Mouse (Mus musculus) myocyte (in vitro differentiated cells): Measurements from ENCODE around the gene Npas1. TPM values are rescaled to one million over a fixed set of nuclear protein-coding genes. Genes with fewer than 3 reads are reported as not detected.
A peak's percentile ranks its signal among the peaks of the same experiment; 100 is the strongest.

Source experiments
- H3K27me3 ChIP-seq: one replicate; pipeline ENCODE4 v1.6.1; 2011; ENCODE audit not compliant: control insufficient read depth, insufficient read depth, insufficient read length
- H3K36me3 ChIP-seq: one replicate; pipeline ENCODE4 v1.6.1; 2011; ENCODE audit not compliant: control insufficient read depth, insufficient read depth
- H3K4me2 ChIP-seq: one replicate; pipeline ENCODE4 v1.6.1; 2011; ENCODE audit warnings: low read depth, control low read depth
- H3K4me3 ChIP-seq: one replicate; pipeline ENCODE4 v1.5.1; 2011; ENCODE audit warnings: mild to moderate bottlenecking, control low read depth, moderate library complexity
- H3K79me2 ChIP-seq: one replicate; pipeline ENCODE4 v1.6.1; 2011; ENCODE audit not compliant: control insufficient read depth, insufficient read depth
- H3ac ChIP-seq: one replicate; pipeline ENCODE4 v1.6.1; 2011; ENCODE audit not compliant: control insufficient read depth, insufficient read length
- CEBPB ChIP-seq: IDR thresholded peaks from 2 replicates; pipeline ENCODE4 v1.6.1; 2011; ENCODE audit warnings: mild to moderate bottlenecking, moderate library complexity; ENCODE audit not compliant: poor library complexity, insufficient read depth, severe bottlenecking
- E2F4 ChIP-seq: IDR thresholded peaks from one replicate; pipeline ENCODE4 v1.6.1; 2011; ENCODE audit warnings: mild to moderate bottlenecking, control low read depth, moderate library complexity; ENCODE audit not compliant: insufficient read depth
- MAX ChIP-seq: IDR thresholded peaks from one replicate; pipeline ENCODE4 v1.6.1; 2011; ENCODE audit warnings: low read depth, mild to moderate bottlenecking, control low read depth
- MYOD1 ChIP-seq, 3 experiments: IDR thresholded peaks; one replicate each; pipeline ENCODE4 v1.6.1; 2011; ENCODE audit warnings: control low read depth in 2 of 3, low read depth in 2 of 3, mild to moderate bottlenecking in 2 of 3, moderate library complexity in 1 of 3; ENCODE audit not compliant: insufficient read length in 2 of 3, control insufficient read depth in 1 of 3
- MYOG ChIP-seq, 3 experiments: IDR thresholded peaks; one replicate each; pipeline ENCODE4 v1.6.1; 2011; ENCODE audit warnings: control low read depth in 2 of 3, low read depth in 2 of 3, mild to moderate bottlenecking in 2 of 3; ENCODE audit not compliant: insufficient read length in 2 of 3, control insufficient read depth in 1 of 3, insufficient read depth in 1 of 3
- POLR2A ChIP-seq: IDR thresholded peaks from one replicate; pipeline ENCODE4 v1.6.1; 2011; ENCODE audit warnings: low read depth, mild to moderate bottlenecking, control low read depth, moderate library complexity; ENCODE audit not compliant: insufficient read length
- POLR2AphosphoS2 ChIP-seq: IDR thresholded peaks from one replicate; pipeline ENCODE4 v1.6.1; 2011; ENCODE audit warnings: low read depth, control low read depth; ENCODE audit not compliant: insufficient read length
- REST ChIP-seq: IDR thresholded peaks from one replicate; pipeline ENCODE4 v1.6.1; 2011; ENCODE audit warnings: mild to moderate bottlenecking, control low read depth, moderate library complexity; ENCODE audit not compliant: insufficient read depth, insufficient read length
- SRF ChIP-seq: IDR thresholded peaks from one replicate; pipeline ENCODE4 v1.6.1; 2011; ENCODE audit warnings: low read depth; ENCODE audit not compliant: control insufficient read depth, insufficient read length
- TCF12 ChIP-seq: IDR thresholded peaks from one replicate; pipeline ENCODE4 v1.6.1; 2011; ENCODE audit warnings: mild to moderate bottlenecking, control low read depth; ENCODE audit not compliant: poor library complexity, insufficient read depth, severe bottlenecking
- TCF3 ChIP-seq: IDR thresholded peaks from one replicate; pipeline ENCODE4 v1.6.1; 2011; ENCODE audit warnings: low read depth, control low read depth; ENCODE audit not compliant: insufficient read length
- USF1 ChIP-seq: IDR thresholded peaks from one replicate; pipeline ENCODE4 v1.6.1; 2011; ENCODE audit warnings: low read depth, mild to moderate bottlenecking, control low read depth, moderate library complexity
- polyA plus RNA-seq: library from polyadenylated mRNA; unstranded; fragments of >200 nt; fragmentation: generic; extraction: Trizol; gene quantifications from one replicate; pipeline ENCODE4 v1.2.1, GENCODE M21; 2012; ENCODE audit warnings: missing spikeins

Npas1 gene
- polyA plus RNA-seq, 1 experiment: 0.18 TPM

DNA sequence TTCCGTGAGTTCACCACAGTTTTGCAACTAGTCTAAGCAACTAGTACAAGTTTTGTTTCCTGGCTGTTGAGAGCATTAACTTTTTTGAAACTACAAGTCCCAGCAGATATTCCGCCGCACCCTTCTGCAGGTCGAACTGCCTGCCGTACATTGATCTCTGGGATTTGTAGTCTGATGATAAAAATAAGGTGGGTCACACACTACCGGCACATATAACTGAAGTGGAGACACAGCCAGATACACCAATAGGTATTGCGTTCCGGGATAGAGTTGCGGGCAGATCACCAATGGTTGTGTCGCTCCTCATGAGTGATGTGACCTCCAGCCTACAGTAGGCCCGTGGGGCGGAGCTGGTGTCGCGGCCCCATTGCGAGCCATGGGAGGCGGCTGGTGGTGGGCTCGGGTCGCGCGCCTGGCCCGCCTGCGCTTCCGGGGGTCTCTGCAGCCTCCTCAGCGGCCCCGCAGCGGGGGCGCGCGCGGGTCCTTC lies 24.9 kb downstream of the Npas1 start, which contains the start of gene Tmem160:
Tmem160 (plus strand) TSS at position 193 of the 487 bp plus-strand sequence.
- Histone ChIP-seq H3K4me3 (peak within 1 kb of the TSS; percentile 43), H3K36me3 (no peaks in the 10 kb centered on the region), H3ac (peak within 1 kb of the TSS; percentile 22), H3K27me3 (no peaks in the 10 kb centered on the region), H3K79me2 (no peaks in the 10 kb centered on the region), H3K4me2 (peak within 1 kb of the TSS; percentile 92)
- TF ChIP-seq SRF (no peak), TCF12 (no peak), POLR2A (peak; percentile 39), MYOG (IDR thresholded peaks at IDR 0.05; ENCODE audit: control insufficient read depth in 1 of 3, insufficient read depth in 1 of 3, insufficient read length in 2 of 3, low read depth in 2 of 3) (no peak), REST (no peak), MYOD1 (IDR thresholded peaks at IDR 0.05; ENCODE audit: control insufficient read depth in 1 of 3, insufficient read length in 2 of 3, low read depth in 2 of 3) (no peak), E2F4 (no peak), MAX (no peak), POLR2AphosphoS2 (no peak)

DNA sequence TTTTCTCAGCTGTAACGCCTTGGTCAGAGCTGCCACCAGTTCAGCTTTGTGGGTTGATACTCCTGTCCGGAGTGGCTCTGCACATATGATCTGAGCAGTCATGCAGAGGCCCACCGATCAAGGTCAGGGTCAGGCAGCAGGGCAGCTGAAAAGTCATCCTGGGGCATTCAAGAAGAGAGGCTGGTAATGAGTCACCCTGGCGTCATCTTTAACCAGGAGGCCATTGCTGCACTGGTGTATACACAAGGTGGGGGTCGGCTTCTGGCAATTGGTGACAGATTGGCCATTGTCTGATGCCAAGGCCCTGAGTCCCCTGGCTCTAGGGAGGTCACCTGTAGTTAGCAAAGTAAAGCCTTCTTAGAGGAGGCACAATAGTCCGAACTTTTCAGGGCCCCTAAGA lies 25.9 kb downstream of the Npas1 start:
- H3ac ChIP-seq: no peak overlapping the region
- H3K36me3 ChIP-seq: no peaks in the 10 kb centered on the region
- H3K4me3 ChIP-seq: peak overlapping the region; percentile 43
- H3K4me2 ChIP-seq: peak overlapping the region; percentile 92
- no peaks in the 10 kb centered on the region for H3K79me2 ChIP-seq
- TF ChIP-seq TCF12 (no peak), USF1 (no peak), CEBPB (no peak), E2F4 (no peak), POLR2A (no peak), POLR2AphosphoS2 (no peak), REST (no peak), MYOD1 (IDR thresholded peaks at IDR 0.05; ENCODE audit: control insufficient read depth in 1 of 3, insufficient read length in 2 of 3, low read depth in 2 of 3) (no peak), MYOG (IDR thresholded peaks at IDR 0.05; ENCODE audit: control insufficient read depth in 1 of 3, insufficient read depth in 1 of 3, insufficient read length in 2 of 3, low read depth in 2 of 3) (no peak), TCF3 (no peak), MAX (no peak), SRF (no peak)
- no peaks in the 10 kb centered on the region for H3K27me3 ChIP-seq

DNA sequence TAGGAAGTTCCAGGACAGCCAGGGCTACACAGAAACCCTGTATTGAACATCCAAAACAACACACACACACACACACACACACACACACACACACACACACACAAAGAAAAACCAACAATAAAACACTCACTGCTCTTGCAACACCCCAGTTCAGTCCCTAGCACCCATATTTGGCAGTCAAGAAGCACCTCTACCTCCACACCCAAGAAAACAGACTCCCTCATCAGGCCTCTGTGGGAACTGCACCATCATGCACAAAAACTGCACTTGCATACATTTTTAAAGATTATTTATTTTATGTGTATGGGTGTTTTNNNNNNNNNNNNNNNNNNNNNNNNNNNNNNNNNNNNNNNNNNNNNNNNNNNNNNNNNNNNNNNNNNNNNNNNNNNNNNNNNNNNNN lies 36.3 kb downstream of the Npas1 start:
- H3ac ChIP-seq: no peak overlapping the region
- H3K36me3 ChIP-seq: no peaks in the 10 kb centered on the region
- no peak for TF ChIP-seq MYOG (IDR thresholded peaks at IDR 0.05; ENCODE audit: control insufficient read depth in 1 of 3, insufficient read depth in 1 of 3, insufficient read length in 2 of 3, low read depth in 2 of 3)
- no peak for TF ChIP-seq MYOD1 (IDR thresholded peaks at IDR 0.05; ENCODE audit: control insufficient read depth in 1 of 3, insufficient read length in 2 of 3, low read depth in 2 of 3)
- no peak for TF ChIP-seq SRF
- no peak for TF ChIP-seq POLR2AphosphoS2
- no peak for TF ChIP-seq TCF12
- TF ChIP-seq TCF3: no peak
- no peak for TF ChIP-seq POLR2A
- no peak for TF ChIP-seq CEBPB
- TF ChIP-seq REST: no peak
- TF ChIP-seq MAX: no peak
- no peak for TF ChIP-seq USF1
- no peak for TF ChIP-seq E2F4
- no peaks in the 10 kb centered on the region for H3K79me2 ChIP-seq
- H3K27me3 ChIP-seq: no peaks in the 10 kb centered on the region
- H3K4me3 ChIP-seq: no peak overlapping the region
- no peak overlapping the region for H3K4me2 ChIP-seq

DNA sequence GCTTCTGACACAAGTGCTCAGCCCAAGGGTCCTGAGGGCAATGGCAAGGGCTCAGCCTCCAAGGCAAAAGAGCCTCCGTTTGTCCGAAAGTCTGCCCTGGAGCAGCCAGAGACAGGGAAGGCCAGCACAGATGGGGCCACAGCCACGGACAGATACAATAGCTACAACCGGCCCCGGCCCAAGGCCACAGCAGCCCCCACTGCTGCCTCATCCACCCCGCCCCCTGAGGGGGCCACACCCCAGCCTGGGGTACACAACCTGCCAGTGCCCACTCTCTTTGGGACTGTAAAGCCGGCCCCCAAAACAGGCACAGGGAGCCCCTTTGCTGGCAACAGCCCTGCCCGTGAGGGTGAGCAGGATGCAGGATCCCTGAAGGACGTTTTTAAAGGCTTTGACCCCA lies 42.4 kb downstream of the Npas1 start:
- no peak overlapping the region for H3K4me3 ChIP-seq
- no peaks in the 10 kb centered on the region for H3K79me2 ChIP-seq
- TF ChIP-seq CEBPB: no peak
- H3K4me2 ChIP-seq: no peak overlapping the region
- peaks cover 12% of the 10 kb centered on the region for H3K36me3 ChIP-seq
- H3ac ChIP-seq: no peak overlapping the region
- H3K27me3 ChIP-seq: no peaks in the 10 kb centered on the region

DNA sequence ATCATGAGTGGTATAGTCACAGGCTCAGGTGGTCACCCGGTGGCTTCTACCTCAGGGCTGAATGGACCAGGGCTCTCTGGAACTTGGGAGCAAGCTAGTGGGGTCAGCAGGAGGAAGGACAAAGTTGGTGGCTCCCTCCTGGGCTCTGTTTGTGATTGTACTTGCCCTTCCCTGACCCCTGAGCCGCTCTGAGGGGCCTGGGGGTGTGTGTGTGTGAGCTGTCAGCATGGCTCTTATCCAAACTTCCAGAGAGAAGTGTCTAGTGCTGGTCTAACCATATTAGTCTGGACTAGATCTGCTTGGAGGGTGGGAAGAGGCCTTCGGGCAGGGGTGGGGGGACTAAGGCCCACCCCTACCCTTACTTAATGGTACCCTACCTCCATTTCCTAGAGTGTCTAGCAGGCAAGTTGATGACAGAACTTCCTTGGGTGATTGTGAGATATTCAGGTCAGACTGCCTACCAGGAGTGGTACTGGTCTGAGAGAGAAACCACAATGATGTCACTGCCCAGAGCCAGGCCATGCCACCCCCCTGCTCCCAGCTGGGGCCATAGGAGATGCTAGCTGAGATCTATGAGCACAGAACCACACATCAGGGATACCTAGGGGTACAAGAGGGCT lies 44.1 kb downstream of the Npas1 start:
- TF ChIP-seq TCF12: no peak
- H3K27me3 ChIP-seq: no peaks in the 10 kb centered on the region
- H3K79me2 ChIP-seq: no peaks in the 10 kb centered on the region
- H3K4me2 ChIP-seq: no peak overlapping the region
- H3K36me3 ChIP-seq: peaks cover 17% of the 10 kb centered on the region
- no peak overlapping the region for H3K4me3 ChIP-seq
- H3ac ChIP-seq: no peak overlapping the region
